Mouse (Mus musculus) thymus, postnatal 25 days (tissue): ENCODE data around the gene Unc45a.
A peak's percentile ranks its signal among the peaks of the same experiment; 100 is the strongest.

Source experiments
- DNase-seq: peaks from one replicate; pipeline ENCODE4 v3.0.0; 2022

Gene Unc45a

GRCm38 (mm10) chr7:80340793-80341192 is at the start of gene Unc45a:
Gene Unc45a, minus strand, starts transcription at chr7:80341005.
- peak; percentile 85 for DNase-seq

GRCm38 (mm10) chr7:80387633-80388543 is 47.1 kb upstream of the Unc45a start, which contains the start of gene Fes:
Gene Fes, minus strand, starts transcription at chr7:80387946.
- DNase-seq = no peak

DNA sequence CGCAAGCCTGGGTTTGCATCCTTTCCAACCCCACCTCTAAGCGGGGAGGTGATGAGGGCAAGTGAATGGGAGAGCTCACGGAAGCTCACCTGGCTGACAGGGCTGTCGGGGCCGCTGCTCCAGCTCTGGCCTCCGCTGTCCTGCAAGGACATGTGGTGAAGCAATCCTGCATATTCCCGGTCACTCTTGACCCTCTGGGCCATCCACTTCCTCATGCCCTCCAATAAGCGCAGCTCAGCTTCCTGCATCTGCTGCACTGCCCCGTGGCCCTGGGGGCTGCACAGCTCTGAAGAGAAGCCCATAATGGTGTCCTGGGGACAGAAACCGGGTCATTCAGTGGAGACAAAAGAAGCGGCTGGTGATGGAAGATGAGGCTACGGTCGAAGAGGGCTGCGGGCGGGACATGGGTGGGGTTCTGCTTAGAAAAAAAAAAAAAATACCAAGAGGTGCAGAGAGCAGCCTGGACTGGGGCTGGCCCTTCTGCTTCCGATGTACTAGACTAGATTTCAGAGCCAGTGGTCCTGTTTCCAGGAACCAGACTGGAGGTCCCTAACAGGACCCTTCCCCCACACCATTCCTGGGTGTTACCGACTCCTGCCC is 46.3 kb upstream of the Unc45a start:
- DNase-seq = no peak

- peak; percentile 88 for DNase-seq
These were observed 45.6 kb upstream of the Unc45a start for GRCm38 (mm10) chr7:80386235-80386930.

DNA sequence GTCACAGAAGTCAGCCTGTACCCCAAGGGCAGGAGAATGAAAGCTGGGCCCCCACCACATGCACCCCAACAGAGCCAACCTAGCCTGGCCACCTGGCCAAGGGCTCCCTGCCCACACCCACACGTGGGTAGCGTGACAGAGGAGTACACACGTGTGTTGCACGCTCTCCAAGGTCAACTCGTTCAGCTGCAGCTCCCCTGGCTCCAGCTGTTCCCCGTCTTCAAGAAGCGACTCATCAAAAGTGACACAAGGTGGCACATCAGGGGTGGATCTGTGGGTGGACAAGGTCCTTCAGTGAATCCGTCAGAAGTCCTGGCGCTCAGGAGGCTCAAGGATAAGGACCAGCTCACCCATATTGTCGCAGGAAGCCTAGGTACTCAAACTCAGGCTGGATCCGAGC is 42.1 kb upstream of the Unc45a start:
- DNase-seq = no peak

DNA sequence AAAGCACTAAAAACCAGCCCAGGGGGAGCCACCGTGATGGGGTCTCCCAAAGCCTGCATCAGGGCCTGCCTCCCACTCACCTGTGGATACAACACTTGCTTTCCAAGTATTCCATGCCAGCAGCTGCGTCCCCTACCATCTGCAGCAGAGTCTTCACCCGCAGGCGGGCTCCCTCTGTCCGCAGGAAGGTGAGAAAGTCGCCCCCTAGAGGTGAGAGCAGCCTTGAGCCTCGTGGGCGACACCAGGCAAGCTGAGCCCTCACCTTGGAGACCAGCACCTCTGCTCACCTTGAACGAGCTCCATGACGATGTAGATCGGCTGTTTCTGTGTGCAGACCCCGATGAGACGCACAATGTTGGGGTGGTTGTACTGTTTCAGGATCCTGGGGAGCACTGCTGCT is 38.7 kb upstream of the Unc45a start:
- DNase-seq = peak; percentile 58

DNA sequence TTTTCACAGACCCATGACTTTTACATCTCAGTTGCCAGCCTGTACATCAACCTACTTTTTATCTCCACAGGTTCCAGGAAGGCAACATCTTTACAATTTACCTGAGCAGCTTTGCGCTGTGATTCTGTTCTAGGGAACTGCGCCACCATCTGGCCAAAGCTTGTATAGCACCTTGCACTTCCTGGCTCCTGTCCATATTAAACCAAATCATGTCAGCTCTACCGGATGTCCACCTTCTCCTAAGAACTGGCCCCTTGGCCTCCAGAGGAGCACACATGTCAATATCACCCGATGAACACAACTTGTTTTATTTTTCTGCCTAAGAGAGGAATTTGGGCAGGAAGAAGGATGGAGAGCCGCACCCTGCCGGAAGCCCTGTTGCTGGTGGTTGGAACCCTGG is 36.7 kb upstream of the Unc45a start:
- DNase-seq = peak; percentile 70

DNA sequence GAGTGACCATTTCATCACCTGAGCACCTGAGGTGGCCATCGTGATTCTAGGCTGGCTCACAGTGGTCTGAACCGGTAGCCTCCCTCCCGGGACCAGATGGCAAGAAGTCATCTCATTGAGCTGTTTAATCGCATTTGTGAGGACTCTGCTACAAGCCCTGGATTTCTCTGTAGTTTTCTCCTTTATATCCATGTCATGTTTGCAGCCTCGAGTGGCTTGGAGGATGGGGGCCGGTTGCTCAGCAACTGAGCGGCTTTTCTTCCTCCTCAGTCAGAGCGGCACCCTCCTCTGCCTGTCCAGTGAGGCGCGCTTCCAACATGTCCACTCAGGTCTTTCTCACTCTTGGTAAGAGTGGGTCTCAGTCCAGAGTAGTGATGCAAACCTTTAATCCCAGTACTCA is 35.4 kb upstream of the Unc45a start:
- DNase-seq = no peak

DNA sequence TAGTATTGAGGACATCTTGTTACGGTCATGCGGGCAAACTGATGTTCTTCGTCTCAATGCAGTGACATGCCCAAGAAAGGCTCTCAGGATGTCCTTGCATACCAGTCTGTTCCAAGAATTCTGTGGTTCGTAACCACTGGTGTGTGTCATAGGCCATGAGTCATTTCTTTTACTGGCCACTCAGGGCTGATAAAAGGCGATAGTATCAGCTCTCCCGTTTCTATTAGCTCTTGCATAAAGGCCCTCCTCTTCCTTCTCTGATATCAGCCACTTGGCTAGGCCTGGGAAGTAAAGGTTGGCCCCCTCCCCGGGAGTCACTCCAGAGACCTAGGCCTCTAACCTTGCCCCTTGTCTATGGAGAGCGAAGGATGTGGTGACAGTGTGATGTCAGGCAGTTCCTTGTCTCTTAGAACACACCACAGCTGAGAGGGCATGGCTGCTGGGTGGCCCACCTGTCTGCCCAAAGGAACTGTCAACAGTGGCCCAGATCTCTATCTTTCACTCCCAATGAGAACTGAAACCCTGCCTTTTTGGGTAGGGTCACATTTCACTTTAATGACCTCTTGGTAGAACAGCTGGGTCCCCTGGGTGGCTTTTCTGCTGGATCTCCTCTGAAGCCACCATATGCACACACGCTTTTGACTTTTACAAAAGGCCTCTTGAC is 34.7 kb upstream of the Unc45a start:
- peak; percentile 18 for DNase-seq

DNA sequence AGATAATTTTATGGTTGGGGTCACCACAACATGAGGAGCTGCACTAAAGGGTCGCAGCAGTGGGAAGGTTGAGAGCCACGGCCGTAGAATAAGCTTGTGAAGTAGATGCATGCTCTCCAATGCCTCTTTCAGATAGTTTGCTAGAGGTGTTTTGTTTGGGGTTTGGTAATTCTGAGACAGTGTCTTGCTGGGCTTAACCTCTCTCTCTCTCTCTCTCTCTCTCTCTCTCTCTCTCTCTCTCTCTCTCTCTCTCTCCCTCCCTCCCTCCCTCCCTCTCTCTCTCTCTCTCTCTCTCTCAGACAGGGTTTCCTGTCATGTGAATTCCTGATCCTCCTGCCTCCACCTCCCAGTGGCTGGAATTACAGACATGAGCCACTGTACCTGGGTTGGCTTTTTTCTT is 33.9 kb upstream of the Unc45a start:
- no peak for DNase-seq

DNA sequence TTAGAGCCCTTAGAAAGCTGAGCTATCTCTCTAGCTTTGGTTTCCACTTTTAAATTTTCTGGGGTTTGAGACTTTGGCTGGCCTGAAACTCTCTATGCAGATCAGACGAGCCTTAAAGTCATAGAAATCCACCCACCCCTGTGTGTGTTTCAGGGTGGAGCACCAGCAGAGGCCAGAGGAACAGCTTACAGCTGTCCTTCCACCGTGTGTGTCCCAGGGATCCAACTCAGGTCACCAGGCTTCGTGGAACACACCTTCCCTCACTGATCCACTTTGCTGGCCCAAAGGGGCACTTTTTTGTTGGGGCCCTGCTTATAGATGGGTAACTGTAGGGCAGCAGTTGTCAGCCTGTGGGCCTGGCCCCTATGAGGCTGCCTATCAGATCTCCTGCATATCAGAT is 33.5 kb upstream of the Unc45a start:
- no peak for DNase-seq

GRCm38 (mm10) chr7:80373850-80374249 is 33.0 kb upstream of the Unc45a start:
- DNase-seq = peak; percentile 50

DNA sequence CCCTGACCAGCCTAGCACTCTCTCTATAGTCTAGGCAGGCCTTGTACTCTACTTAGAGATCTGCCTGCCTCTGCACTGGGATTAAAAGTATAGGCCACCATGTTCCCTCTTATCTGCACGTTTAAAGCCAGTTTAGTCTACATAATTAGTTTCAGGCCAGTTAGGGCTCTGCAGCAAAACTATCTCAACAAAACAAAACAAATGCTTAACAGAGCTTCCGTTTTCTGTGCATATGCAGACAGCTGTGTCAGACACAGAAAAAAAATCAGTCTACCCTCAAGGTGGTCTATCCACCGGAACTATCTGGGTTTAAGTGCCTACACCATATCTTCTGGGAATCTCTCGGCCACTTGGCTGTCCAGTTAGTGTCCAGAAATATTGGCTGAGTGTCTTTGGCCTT is 32.5 kb upstream of the Unc45a start:
- no peak for DNase-seq

- no peak for DNase-seq
These were observed 31.9 kb upstream of the Unc45a start for GRCm38 (mm10) chr7:80372667-80373066.

GRCm38 (mm10) chr7:80372166-80372565 is 31.4 kb upstream of the Unc45a start:
- DNase-seq = no peak

DNA sequence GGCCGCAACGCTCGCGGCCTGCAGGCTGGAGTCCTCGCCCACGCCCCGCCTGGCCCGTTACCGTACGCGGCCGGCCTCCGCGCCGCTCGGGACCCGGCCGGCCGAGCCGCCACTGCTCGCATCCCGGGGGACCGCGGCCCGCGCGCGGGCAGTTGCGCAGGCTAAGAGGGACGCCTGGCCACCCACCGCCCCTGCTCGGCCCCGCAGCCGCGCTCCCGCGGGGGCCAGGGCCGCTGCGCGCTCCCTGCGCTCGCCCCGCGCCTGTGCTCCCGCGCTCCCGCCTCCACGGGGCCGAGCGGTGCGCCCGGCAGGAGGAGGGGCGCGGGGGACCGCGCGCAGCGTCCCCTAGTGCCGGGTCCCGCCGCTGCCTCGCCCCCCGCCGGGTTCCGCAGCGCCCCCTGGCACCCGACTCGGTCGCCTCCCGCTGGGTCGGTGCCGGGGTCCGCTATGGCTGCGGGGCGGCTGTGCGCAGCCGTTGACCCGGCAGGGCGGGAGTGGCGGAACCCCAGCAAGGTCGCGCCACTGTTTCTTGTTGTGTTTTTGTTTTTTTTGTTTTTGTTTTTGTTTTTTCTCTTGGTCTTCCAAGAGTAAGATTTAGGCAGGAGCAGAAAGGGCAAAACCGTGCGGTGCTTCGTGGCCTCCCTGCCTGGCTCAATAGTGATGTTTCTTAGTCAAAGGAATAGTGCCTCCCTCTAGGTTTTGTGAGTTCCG is 30.4 kb upstream of the Unc45a start, which contains the start of gene Man2a2:
Man2a2 (minus strand) TSS at position 335 of the 711 bp plus-strand sequence.
- DNase-seq = peak; percentile 93

- DNase-seq = peak; percentile 85
These were observed 29.8 kb upstream of the Unc45a start for GRCm38 (mm10) chr7:80370649-80371040.

DNA sequence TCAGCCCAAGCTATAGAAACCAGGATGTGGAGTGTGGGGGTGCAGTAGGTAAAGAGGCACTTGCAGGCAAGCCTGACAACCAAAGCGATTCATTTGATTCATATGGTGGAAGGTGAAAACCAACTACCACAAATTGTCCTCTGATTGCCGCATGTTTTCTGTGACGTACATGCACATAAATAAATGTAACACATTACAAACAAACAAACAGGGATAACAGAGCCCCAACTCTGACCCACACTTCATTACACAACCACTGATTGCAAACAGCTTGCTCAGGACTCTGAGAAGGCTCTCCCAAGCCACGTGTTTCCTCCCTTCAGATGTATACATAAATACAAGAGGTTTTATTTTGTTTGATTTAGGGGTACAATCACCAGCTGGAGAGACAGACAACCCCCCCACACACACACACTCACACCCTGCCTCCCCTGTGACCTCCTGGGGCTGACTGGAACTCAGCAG is 29.2 kb upstream of the Unc45a start:
- DNase-seq = peak; percentile 26

GRCm38 (mm10) chr7:80369461-80369860 is 28.7 kb upstream of the Unc45a start:
- DNase-seq = peak; percentile 6

DNA sequence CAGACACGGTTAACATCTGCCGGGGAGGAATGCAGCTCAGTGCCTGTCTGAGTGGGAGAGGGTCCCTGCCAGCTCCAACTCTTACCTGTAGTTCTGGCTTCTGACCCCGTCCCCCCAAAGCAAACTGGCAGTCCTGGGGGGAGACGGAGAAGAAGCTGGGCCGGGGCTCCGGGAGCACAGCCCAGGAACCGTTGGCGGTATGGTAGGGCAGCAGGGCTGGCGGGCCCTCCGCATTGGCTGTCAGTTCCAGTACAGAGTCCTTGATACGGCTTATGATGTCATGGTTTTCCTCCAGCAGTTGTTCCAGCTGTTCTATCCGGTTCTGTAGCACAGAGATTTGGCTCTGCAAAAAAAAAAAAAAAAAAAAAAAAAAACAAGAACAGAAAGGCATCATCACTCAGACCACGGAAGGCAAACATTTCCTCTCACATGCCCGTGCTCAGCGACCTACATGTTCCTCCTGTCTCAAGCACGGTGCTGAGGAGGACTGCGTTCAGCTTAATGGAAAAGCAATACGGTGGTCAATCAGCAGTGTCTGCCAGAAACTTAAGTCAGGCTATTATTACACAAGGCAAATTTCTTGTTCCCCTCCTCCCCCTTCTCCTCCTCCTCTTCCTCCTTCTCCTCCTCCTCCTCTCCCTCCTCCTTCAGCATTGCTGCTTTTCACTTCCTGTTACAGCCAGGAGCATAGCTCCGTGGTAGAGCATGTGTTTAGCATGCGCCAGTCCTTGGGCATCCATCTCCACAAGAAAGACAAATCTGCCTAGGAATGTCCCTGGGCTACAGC is 28.0 kb upstream of the Unc45a start:
- peak; percentile 35 for DNase-seq

DNA sequence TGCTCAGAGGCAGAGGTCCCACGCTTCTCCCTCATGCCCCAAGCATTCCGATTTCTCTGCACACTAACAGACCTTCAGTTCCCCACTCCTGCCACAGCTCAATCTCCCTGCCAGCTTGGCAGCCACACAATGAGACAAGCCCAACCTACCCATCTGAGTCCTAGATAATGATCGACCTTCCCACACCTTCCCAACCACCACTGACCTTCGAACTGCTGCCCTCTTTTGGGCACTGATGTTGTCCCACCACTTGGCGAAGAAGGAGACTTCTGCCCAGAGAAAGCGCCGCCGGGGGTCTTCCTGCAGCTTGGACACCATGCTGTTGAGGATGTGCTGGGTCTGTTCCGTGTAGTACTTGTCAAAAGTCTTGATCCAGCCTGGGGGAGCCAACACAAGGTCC is 27.2 kb upstream of the Unc45a start:
- DNase-seq = no peak
